Mouse (Mus musculus) erythroblast, adult 5-6 weeks (primary cell): ENCODE measurements around the gene Klhl7. TPM values are rescaled to one million over a fixed set of nuclear protein-coding genes. Genes with fewer than 3 reads are reported as not detected.

Source experiments
- ATAC-seq: replicated peaks from 2 replicates; pipeline ENCODE4 v1.8.0; 2016; ENCODE audit warnings: moderate number of reproducible peaks, mild to moderate bottlenecking, moderate TSS enrichment, inconsistent platforms; ENCODE audit not compliant: poor library complexity, low FRiP score, severe bottlenecking
- total RNA-seq, 2 experiments: library from RNA; stranded (forward) in 1 of 2; stranded (reverse) in 1 of 2; fragments of 150-400 nt in 1 of 2; fragments of 200-764, 138-1000 nt in 1 of 2; gene quantifications; 2 replicates each; pipeline versions ENCODE4 v1.2.3 to v1.2.4; 2015 to 2017; ENCODE audit warnings: low replicate concordance in 2 of 2

Gene Klhl7
- total RNA-seq, 2 experiments from 2014 or later = 157 to 174 TPM

DNA sequence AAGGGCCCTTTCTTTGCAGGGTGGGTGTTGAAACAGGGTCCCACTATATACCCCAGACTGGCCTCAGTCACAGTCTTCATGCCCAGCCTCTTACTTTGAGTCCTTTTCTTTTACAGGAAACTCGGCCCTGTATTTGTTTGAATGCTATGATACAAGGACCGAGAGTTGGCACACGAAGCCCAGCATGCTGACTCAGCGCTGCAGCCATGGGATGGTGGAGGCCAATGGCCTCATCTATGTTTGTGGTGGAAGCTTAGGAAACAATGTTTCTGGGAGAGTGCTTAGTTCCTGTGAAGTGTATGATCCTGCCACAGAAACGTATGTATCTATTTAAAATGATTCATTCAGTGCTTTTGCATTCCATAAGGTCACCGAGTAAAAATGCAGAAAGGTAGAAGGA lies 56.4 kb downstream of the Klhl7 start:
- no peak for ATAC-seq

DNA sequence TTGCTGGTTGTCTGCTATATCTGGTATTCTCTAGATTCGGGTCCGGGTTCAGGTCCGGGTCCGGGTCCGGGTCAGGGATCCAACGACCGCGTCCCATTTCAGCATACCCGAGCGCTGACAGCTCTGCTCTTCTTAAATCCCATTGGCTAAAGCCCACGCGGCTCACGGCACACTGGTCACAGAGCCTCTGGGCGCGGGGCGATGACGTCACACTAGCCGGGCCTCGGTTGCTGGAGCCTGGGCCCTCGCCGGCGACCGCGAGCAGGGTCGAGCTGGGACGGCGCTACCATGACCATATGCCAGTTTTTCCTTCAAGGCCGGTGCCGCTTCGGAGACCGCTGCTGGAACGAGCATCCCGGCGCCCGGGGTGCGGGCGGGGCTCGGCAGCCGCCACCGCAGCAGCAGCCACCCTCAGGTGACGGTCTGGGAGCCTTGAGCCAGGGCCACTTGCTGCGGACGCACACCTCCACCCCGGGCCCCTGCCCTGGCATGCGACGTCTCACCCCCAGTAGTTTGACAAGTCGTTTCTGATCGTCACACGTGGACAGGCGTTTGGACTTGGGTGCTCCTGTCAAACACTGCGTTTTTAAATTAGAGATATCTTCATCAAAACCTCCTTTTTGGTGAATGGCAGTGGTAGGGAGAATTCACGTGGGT lies 64.5 kb downstream of the Klhl7 start, which contains the start of gene Nupl2:
Gene Nupl2, plus strand, starts transcription at position 175 of the 657 bp plus-strand sequence.
- ATAC-seq = peak; percentile 99

DNA sequence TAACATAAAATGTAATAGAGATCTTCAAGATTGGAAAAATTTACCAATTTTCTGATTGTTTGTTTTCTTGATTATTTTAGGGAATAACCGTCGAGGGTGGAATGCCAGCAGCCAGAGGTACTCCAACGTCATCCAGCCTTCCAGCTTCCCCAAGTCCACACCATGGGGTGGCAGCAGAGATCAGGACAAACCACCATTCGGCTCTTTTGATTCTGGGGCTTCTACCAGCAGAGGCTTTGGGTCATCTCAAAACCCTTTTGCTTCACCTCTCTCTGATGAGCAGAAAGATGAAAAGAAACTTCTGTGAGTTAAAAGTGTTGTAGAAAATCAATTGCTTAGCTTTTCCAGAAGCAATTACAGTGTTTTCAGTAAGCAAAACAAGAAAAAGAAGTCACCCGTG lies 66.9 kb downstream of the Klhl7 start:
- ATAC-seq = no peak

GRCm38 (mm10) chr5:24169881-24170280 lies 69.5 kb downstream of the Klhl7 start:
- ATAC-seq = no peak

GRCm38 (mm10) chr5:24172092-24172491 lies 71.7 kb downstream of the Klhl7 start:
- ATAC-seq = no peak

DNA sequence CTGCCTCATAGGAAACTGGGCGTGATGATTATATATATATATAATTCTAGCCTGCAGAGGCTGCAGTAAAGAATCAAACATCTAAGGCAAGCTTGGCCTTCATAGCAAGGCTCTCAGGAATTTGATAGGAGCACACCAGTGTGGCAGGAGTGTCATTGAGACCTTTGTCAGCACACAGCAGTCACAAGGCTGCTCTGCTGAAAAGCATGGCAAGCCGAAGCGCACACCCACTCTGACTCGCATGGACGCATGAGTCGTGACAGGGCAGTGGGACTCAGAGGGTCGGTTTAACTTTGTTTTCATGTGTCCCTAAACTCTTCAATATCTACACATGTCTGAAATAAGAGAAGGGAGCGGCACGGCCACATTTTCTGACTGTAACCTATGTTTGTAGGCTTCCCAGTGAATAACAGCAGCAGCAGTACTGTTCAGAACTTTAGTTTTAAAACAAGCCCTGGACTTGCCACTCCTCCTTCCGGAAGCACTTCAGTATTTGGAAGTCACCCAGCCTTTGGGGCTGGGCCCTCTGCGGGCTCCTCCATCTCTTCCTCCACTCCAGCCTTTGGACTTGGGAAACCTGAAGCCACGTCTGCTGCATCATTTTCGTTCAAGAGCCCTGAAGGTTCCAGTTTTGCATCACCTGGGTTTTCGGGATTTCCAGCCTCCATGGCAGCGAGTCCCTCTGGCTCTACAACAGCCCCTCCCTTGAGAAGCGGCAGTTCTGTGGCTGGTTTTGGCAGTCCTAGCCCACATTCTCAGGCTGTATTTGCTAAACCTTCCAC lies 81.3 kb downstream of the Klhl7 start:
- ATAC-seq = no peak

- ATAC-seq = no peak
These were observed 81.9 kb downstream of the Klhl7 start for GRCm38 (mm10) chr5:24182296-24182734.

GRCm38 (mm10) chr5:24183096-24183495 lies 82.7 kb downstream of the Klhl7 start:
- ATAC-seq = no peak

GRCm38 (mm10) chr5:24184011-24184410 lies 83.6 kb downstream of the Klhl7 start:
- ATAC-seq = no peak

GRCm38 (mm10) chr5:24188476-24188875 lies 88.1 kb downstream of the Klhl7 start:
- ATAC-seq = no peak

DNA sequence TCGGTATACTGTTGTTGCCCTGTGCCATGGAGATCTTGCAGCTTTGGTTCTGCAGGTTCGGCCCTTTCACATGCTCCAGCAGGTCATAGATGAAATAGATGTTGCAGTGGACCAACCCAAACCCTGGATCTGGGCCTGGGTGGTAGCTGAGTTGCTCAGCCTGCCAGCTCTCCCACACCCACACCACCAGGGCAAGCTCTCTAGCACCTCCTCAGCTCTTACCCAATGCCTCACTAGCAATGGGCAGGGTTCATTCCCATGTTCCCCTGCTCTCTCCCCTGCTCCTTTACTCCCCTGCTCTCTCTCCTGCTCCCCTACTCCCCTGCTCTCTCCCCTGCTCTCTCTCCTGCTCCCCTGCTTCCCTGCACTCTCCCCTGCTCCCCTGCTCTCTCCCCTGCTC lies 91.4 kb downstream of the Klhl7 start:
- no peak for ATAC-seq

DNA sequence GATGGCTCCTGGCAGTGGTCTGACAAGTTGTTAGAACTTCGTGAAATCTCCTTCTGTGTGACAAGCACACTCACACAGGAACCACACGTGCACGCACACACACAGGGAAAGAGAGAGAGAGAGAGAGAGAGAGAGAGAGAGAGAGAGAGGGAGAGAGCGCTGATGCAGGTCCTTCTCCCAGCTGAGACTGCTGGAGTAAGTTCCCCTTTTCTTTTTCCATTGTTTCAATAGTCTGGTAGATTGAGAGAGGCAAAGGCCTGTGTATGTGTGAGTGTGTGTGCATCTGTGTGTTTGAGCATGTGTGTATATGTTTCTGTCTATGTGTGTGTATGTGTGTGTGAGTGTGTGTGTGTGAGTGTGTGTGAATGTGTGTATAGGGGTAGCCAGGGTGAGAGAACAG lies 100.6 kb downstream of the Klhl7 start:
- ATAC-seq = no peak

- ATAC-seq = no peak
These were observed 102.1 kb downstream of the Klhl7 start for GRCm38 (mm10) chr5:24202492-24202891.

- ATAC-seq = no peak
These were observed 102.9 kb downstream of the Klhl7 start for GRCm38 (mm10) chr5:24203266-24203665.

DNA sequence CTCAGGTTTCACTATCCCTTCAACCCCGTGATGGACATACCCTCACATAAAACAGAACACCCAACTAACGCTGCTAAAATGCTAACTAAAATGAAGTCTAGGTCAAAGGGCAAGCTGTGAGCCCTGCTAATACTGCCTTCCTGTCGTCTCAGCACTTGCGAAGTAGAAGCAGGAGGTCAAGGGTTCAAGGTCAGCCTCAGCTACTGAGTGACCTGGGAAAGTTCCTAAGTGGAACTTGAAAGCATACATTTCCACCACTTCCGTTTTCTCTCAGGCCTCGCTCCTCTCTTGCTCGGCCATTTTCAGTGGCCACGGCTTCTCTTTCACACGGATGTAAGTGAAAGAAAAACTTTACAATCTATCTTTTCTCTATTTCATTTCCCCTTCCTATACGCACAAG lies 107.6 kb downstream of the Klhl7 start:
- no peak for ATAC-seq

DNA sequence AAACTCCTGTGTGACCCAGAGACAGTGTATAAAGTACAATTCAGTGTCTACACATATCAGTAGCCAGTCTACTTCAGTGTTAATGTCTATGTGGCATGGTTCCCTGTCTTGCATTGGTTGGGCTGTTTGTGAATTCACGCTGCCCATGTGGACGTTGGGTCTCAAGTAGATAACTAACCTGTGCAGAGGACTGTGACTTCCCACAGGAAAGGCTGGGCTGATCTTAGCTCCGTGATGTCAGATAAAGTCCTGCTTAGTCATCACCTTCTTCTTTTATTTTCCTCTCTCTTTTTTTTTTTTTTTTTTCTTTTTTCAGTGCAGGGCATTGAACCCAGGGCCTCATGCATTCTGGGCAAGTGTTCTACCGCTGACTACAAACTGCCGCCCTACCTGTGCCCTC lies 108.1 kb downstream of the Klhl7 start:
- ATAC-seq = no peak

Other genes with a start within 250 kb of the Klhl7 start
- gene Fam126a, start 69.9 kb upstream of the Klhl7 start, total RNA-seq (2015; ENCODE audit: low replicate concordance) = 255 and 281 TPM in 2 replicates
- gene Fam126a, start 69.9 kb upstream of the Klhl7 start, total RNA-seq (2017; ENCODE audit: low replicate concordance) = 210 and 266 TPM in 2 replicates
- gene Nupl2, start 64.4 kb downstream of the Klhl7 start, total RNA-seq (2015; ENCODE audit: low replicate concordance) = 8.6 and 17.1 TPM in 2 replicates
- 12.0 and 14.2 TPM in 2 replicates for gene Nupl2, start 64.4 kb downstream of the Klhl7 start, total RNA-seq (2017; ENCODE audit: low replicate concordance)